Mouse (Mus musculus) CH12.LX (cell line): Measurements from ENCODE around the gene Ppp1r9b. TPM values are rescaled to one million over a fixed set of nuclear protein-coding genes. Genes with fewer than 3 reads are reported as not detected.

Experiments used
- DNase-seq: peaks from one replicate; pipeline ENCODE4 v3.0.0-alpha.2; 2013; ENCODE audit errors: extremely low read depth
- H3K27ac ChIP-seq: 2 replicates; pipeline ENCODE4 v1.5.1; 2012; ENCODE audit warnings: low read depth, mild to moderate bottlenecking, control low read depth, moderate library complexity; ENCODE audit not compliant: insufficient read depth
- H3K27me3 ChIP-seq: replicated peaks from 2 replicates; pipeline ENCODE3; 2012; ENCODE audit warnings: inconsistent platforms
- H3K36me3 ChIP-seq, 2 experiments: replicated peaks in 1 of 2; 2 replicates each; pipeline versions ENCODE3 to v1.6.1; 2012; ENCODE audit warnings: inconsistent platforms in 1 of 2, low read length in 1 of 2, mild to moderate bottlenecking in 1 of 2, mixed read lengths in 1 of 2, moderate library complexity in 1 of 2; ENCODE audit not compliant: control insufficient read depth in 1 of 2, insufficient read depth in 1 of 2
- H3K4me1 ChIP-seq, 2 experiments: 2 replicates each; pipeline ENCODE4 v1.6.1; 2012; ENCODE audit warnings: inconsistent platforms in 1 of 2, moderate library complexity in 1 of 2; ENCODE audit not compliant: insufficient read depth in 2 of 2, control insufficient read depth in 1 of 2
- H3K4me2 ChIP-seq: 2 replicates; pipeline ENCODE4 v1.6.1; 2012; ENCODE audit warnings: low read depth, mild to moderate bottlenecking, control low read depth; ENCODE audit not compliant: poor library complexity, insufficient read depth, severe bottlenecking
- H3K4me3 ChIP-seq, 3 experiments: fragments of 150-350 bp in 1 of 3; sonication (generic) in 1 of 3; replicated peaks in 1 of 3; 2 replicates each; pipeline versions ENCODE3 to v1.5.1; 2011 to 2012; ENCODE audit warnings: low read depth in 2 of 3, low read length in 2 of 3, mild to moderate bottlenecking in 2 of 3, moderate library complexity in 2 of 3, control low read depth in 1 of 3, improper control_type of control experiment in 1 of 3, inconsistent platforms in 1 of 3, mixed read lengths in 1 of 3; ENCODE audit not compliant: poor library complexity in 1 of 3
- H3K79me2 ChIP-seq: replicated peaks from 2 replicates; pipeline ENCODE4 v1.6.1; 2012; ENCODE audit warnings: mild to moderate bottlenecking, moderate library complexity; ENCODE audit not compliant: control insufficient read depth, poor library complexity, insufficient read depth, severe bottlenecking; ENCODE audit errors: extremely low read depth
- H3K9ac ChIP-seq: 2 replicates; pipeline ENCODE4 v1.6.1; 2012; ENCODE audit warnings: low read depth, mild to moderate bottlenecking, control low read depth, moderate library complexity; ENCODE audit not compliant: insufficient read depth
- H3K9me3 ChIP-seq: replicated peaks from 2 replicates; pipeline ENCODE3; 2012; ENCODE audit warnings: low read length, inconsistent platforms, mixed read lengths
- BHLHE40 ChIP-seq: IDR thresholded peaks from 2 replicates; pipeline ENCODE4 v1.6.1; 2011; ENCODE audit warnings: mild to moderate bottlenecking, low read depth, low read length, improper control_type of control experiment
- E2F4 ChIP-seq: IDR thresholded peaks from 2 replicates; pipeline ENCODE4 v1.6.1; 2011; ENCODE audit warnings: low read depth, low read length, improper control_type of control experiment; ENCODE audit not compliant: insufficient replicate concordance
- ELF1 ChIP-seq: IDR thresholded peaks from 2 replicates; pipeline ENCODE4 v1.6.1; 2014; ENCODE audit warnings: low read depth, mild to moderate bottlenecking, inconsistent platforms, low read length, improper control_type of control experiment
- ETS1 ChIP-seq: conservative IDR thresholded peaks from 2 replicates; pipeline ENCODE4 v1.6.1; 2012; ENCODE audit warnings: low read depth, mild to moderate bottlenecking, inconsistent platforms, low read length, improper control_type of control experiment, moderate library complexity
- JUN ChIP-seq: IDR thresholded peaks from 2 replicates; pipeline ENCODE4 v1.6.1; 2011; ENCODE audit warnings: low read depth, mild to moderate bottlenecking, low read length, improper control_type of control experiment, moderate library complexity; ENCODE audit not compliant: insufficient read depth
- KAT2A ChIP-seq: IDR thresholded peaks from 2 replicates; pipeline ENCODE4 v1.6.1; 2012; ENCODE audit warnings: low read length, improper control_type of control experiment, inconsistent platforms; ENCODE audit not compliant: insufficient replicate concordance
- MAFK ChIP-seq: IDR thresholded peaks from 2 replicates; pipeline ENCODE4 v1.6.1; 2011; ENCODE audit warnings: low read length, improper control_type of control experiment; ENCODE audit not compliant: insufficient replicate concordance
- MAZ ChIP-seq: IDR thresholded peaks from 2 replicates; pipeline ENCODE4 v1.6.1; 2012; ENCODE audit warnings: low read depth, mild to moderate bottlenecking, inconsistent platforms, low read length, improper control_type of control experiment, moderate library complexity
- MXI1 ChIP-seq: IDR thresholded peaks from 2 replicates; pipeline ENCODE4 v1.6.1; 2011; ENCODE audit warnings: mild to moderate bottlenecking, low read depth, low read length, improper control_type of control experiment
- POLR2AphosphoS2 ChIP-seq: IDR thresholded peaks from 2 replicates; pipeline ENCODE4 v1.6.1; 2011; ENCODE audit warnings: low read depth, low read length, improper control_type of control experiment
- RAD21 ChIP-seq: IDR thresholded peaks from 2 replicates; pipeline ENCODE4 v1.6.1; 2011; ENCODE audit warnings: low read depth, mild to moderate bottlenecking, low read length, improper control_type of control experiment, moderate library complexity
- SIN3A ChIP-seq: IDR thresholded peaks from 2 replicates; pipeline ENCODE4 v1.6.1; 2012; ENCODE audit warnings: low read length, improper control_type of control experiment, inconsistent platforms
- USF1 ChIP-seq: IDR thresholded peaks from 2 replicates; pipeline ENCODE4 v1.6.1; 2014; ENCODE audit warnings: low read depth, mild to moderate bottlenecking, inconsistent platforms, low read length, improper control_type of control experiment
- ZMIZ1 ChIP-seq: IDR thresholded peaks from 2 replicates; pipeline ENCODE4 v1.6.1; 2012; ENCODE audit warnings: low read depth, mild to moderate bottlenecking, inconsistent platforms, low read length, improper control_type of control experiment
- ZNF384 ChIP-seq: IDR thresholded peaks from 2 replicates; pipeline ENCODE4 v1.6.1; 2012; ENCODE audit warnings: low read depth, low read length, improper control_type of control experiment, inconsistent platforms
- dilution Hi-C: fragments of 300-500 bp; cut with MboI; formaldehyde crosslinking; loops from 2 replicates; pipeline ENCODE4 v1.14.3; 2020; ENCODE audit warnings: low sequenced_read_pairs; ENCODE audit not compliant: extremely low pct_unique_long_range_greater_than_20kb, extremely low pct_ligation_motif_present
- in situ Hi-C: fragments of 300-500 bp; cut with MboI; formaldehyde crosslinking; loops from 3 replicates; pipeline ENCODE4 v1.14.3; 2019; ENCODE audit warnings: low sequenced_read_pairs, low pct_ligation_motif_present, low pct_unique_long_range_greater_than_20kb, mixed read lengths
- polyA plus RNA-seq: library from polyadenylated mRNA; unstranded; fragments of >175 nt; gene quantifications from 2 replicates; pipeline ENCODE4 v1.2.1, GENCODE M21; 2012; ENCODE audit warnings: low read depth; ENCODE audit not compliant: insufficient read length
- total RNA-seq, 2 experiments: library from RNA; depleted of rRNA; stranded (reverse); fragments of 300-350 nt in 1 of 2; fragments of >200 nt in 1 of 2; gene quantifications; 2 replicates each; pipeline ENCODE4 v1.2.3; 2012 to 2014

The Ppp1r9b gene
- total and polyA plus RNA-seq, 3 experiments, result 7.8 to 21.8 (median 21.2) TPM

DNA sequence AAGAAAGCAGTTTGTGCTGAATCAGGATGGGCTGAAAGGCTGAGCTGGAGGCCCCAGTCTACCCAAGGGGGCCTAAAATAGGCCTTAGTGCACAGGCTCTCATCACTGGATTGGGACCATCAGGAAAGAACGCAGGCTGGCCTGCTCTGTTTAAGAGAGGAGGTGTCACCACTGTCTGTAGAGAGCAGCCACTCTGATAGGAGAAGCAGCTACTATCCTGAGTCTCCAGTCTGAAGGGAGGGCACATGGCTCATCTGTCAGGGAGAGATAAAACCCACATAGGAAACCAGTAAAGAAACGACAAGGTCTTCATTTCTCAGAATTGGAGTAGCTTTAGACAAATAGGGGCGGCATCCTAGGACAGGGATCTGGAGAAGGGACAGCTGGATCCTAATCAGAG is 21.2 kb downstream of the Ppp1r9b start:
- no peak overlapping the region for H3K4me2 ChIP-seq

GRCm38 (mm10) chr11:95012487-95012886 is 21.7 kb downstream of the Ppp1r9b start:
- peaks cover 91% of the 10 kb centered on the region for H3K27me3 ChIP-seq
- peaks cover 4% of the 10 kb centered on the region for H3K9me3 ChIP-seq
- H3K79me2 ChIP-seq, result no peaks in the 10 kb centered on the region
- no peaks in the 10 kb centered on the region for H3K36me3 ChIP-seq
- dilution Hi-C loops (no loop called here), in situ Hi-C loops (no loop called here)
- no peak overlapping the region for H3K4me3 ChIP-seq
- H3K27ac ChIP-seq, result no peak overlapping the region
- H3K4me2 ChIP-seq, result no peak overlapping the region
- TF ChIP-seq MAFK, result no peak
- no peak for TF ChIP-seq JUN
- no peak for TF ChIP-seq RAD21
- no peak for TF ChIP-seq USF1
- no peak for TF ChIP-seq MAZ
- TF ChIP-seq E2F4, result no peak
- no peak for TF ChIP-seq ELF1
- no peak for TF ChIP-seq SIN3A
- TF ChIP-seq ETS1, result no peak
- TF ChIP-seq BHLHE40, result no peak
- TF ChIP-seq ZMIZ1, result no peak
- DNase-seq, result no peak
- H3K9ac ChIP-seq, result no peak overlapping the region
- H3K4me1 ChIP-seq, result peaks cover 2 to 5% of the 10 kb centered on the region in 2 experiments; a peak in 2 of 4 replicates

More for the DNA sequence above, 21.2 kb downstream of the Ppp1r9b start:
- DNase-seq, result no peak
- Histone ChIP-seq H3K27ac (no peak overlapping the region), H3K4me3 (no peak overlapping the region), H3K9me3 (peaks cover 4% of the 10 kb centered on the region), H3K9ac (no peak overlapping the region), H3K27me3 (peaks cover 87% of the 10 kb centered on the region), H3K79me2 (no peaks in the 10 kb centered on the region), H3K4me1 (peaks cover 2 to 7% of the 10 kb centered on the region in 2 experiments; a peak in 2 of 4 replicates), H3K36me3 (no peaks in the 10 kb centered on the region)
- TF ChIP-seq POLR2AphosphoS2 (no peak), MXI1 (no peak), KAT2A (no peak), MAZ (no peak), ZNF384 (no peak)
- dilution Hi-C loops (no loop called here), in situ Hi-C loops (no loop called here)
